Mouse (Mus musculus) cerebellum, adult 9-10 months (tissue): ENCODE results near the gene Znhit3.

Experiments
- DNase-seq: peaks from one replicate; pipeline ENCODE4 v3.0.0; 2022

Gene Znhit3

DNA sequence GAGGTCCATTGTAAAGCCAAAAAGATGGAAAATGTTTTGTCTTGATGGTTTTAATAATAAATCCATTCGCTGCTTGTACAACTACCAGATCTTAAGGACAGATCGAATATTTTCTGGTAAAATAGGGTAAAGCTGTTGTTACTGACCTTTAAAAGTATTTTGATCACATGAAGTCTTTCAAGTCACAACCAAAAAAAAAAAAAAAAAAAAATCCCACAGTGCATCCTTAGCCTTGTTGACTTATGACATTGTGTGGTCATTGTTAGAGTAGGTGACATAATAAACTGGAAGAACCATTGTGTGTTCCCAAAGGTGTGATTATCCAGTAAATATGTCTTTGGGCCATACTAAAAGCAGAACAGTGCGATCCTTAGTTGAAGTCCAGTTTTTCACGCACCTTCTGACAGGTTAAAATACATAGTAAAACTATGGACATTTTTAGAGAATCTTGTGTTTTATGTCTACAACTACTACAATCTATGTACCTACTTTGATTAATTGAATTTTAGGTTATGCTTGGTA lies 44.6 kb downstream of the Znhit3 start:
- DNase-seq, result no peak

- DNase-seq, result no peak
Observed at GRCm38 (mm10) chr11:84871046-84871445, 45.1 kb downstream of the Znhit3 start.

GRCm38 (mm10) chr11:84870337-84871043 lies 45.7 kb downstream of the Znhit3 start, which contains the start of gene Ggnbp2:
Ggnbp2 (minus strand) TSS chr11:84870817.
- DNase-seq, result peak; percentile 91

GRCm38 (mm10) chr11:84869537-84870232 lies 46.5 kb downstream of the Znhit3 start:
- peak; percentile 92 for DNase-seq

DNA sequence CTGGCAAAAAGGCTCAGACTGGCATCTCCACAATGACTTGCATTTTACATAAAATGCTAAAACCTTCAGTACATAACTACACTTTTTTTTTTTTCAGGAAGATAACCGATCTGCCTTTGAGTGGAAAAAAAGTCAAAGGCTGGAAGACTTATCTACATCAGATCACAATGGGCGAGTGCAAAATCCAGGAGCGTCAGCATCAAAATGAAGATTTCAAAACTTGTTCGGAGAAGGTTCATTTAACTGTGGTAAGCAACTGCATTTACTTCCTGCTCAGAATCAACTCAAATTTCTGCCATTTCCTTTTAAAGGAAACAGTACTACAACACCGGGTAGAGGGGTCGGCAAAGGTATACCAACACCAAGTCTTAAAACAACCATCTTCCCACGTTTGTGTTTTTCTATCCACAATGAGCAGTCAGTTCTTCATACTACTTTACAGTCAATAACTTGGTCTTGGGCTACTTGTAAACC lies 47.3 kb downstream of the Znhit3 start:
- no peak for DNase-seq

- DNase-seq, result no peak
Observed at GRCm38 (mm10) chr11:84867586-84867985, 48.6 kb downstream of the Znhit3 start.

GRCm38 (mm10) chr11:84865268-84865667 lies 50.9 kb downstream of the Znhit3 start:
- DNase-seq, result no peak
